ENCODE assay signal across 8 mouse cellular contexts in the genomic region with DNA sequence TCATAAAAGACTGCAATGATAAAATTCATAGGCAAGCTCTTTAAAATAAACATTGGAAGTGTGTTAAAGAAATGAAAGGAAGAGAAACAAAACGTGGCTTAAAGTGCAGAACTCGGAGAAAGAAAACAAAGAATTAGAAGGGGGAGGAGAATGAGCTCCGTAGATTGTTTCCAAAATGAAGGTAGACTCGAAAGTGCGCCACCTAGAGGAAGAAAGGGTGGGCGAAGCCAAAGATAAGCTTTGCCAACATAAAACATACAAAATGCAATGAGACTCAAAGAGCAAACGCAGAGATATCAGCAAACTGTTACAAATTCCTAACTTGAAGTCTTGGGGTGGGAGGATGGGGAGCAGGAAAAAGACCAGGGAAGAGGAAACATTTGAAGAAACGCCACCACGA. TPM values are rescaled to one million over a fixed set of nuclear protein-coding genes. Genes with fewer than 3 reads are reported as not detected.
A peak's percentile ranks its signal among the peaks of the same experiment; 100 is the strongest.
DNase-seq lines count a peak whose midpoint lies in the region; ATAC-seq and TF ChIP-seq lines count a peak whose summit lies in the region.
"Had no signal": no experiment of that assay in that cellular context is flagged by ENCODE, and none has a peak within 500 bp of the region (broad histone marks: within the 10 kb centered on the region; RNA-seq: fewer than 3 reads in every experiment).

No protein-coding gene starts in this region.

- H3K4me2 ChIP-seq in intestine, postnatal 0 days (replicated peaks; ENCODE audit: low read depth): no peak overlapping the region
- H3K4me2 ChIP-seq in intestine, embryonic 16.5 days (ENCODE audit: low read depth, low read length): no peak overlapping the region
- H3K4me2 ChIP-seq: lung, embryonic 15.5 days had no signal

- no peaks in the 10 kb centered on the region for H3K36me3 ChIP-seq in intestine, postnatal 0 days (ENCODE audit: control insufficient read depth, insufficient read depth)
- no peaks in the 10 kb centered on the region for H3K36me3 ChIP-seq in intestine, embryonic 16.5 days (ENCODE audit: control insufficient read depth, insufficient read depth, low read length)
- H3K36me3 ChIP-seq: lung, embryonic 15.5 days had no signal

- no peak overlapping the region for H3K9ac ChIP-seq in intestine, postnatal 0 days (ENCODE audit: low read depth, low read length)
- no peak overlapping the region for H3K9ac ChIP-seq in intestine, embryonic 16.5 days (ENCODE audit: low read depth, low read length)
- H3K9ac ChIP-seq: lung, embryonic 15.5 days had no signal

- ATAC-seq in intestine, postnatal 0 days: no peak
- ATAC-seq in intestine, embryonic 16.5 days: no peak

- H3K27me3 ChIP-seq in intestine, postnatal 0 days (replicated peaks; ENCODE audit: control insufficient read depth, insufficient read depth, low read length): no peaks in the 10 kb centered on the region
- H3K27me3 ChIP-seq in intestine, embryonic 16.5 days (replicated peaks; ENCODE audit: control insufficient read depth, insufficient read depth, low read length): no peaks in the 10 kb centered on the region
- H3K27me3 ChIP-seq: lung, embryonic 15.5 days had no signal

- no peaks in the 10 kb centered on the region for H3K9me3 ChIP-seq in intestine, postnatal 0 days (ENCODE audit: control insufficient read depth)
- no peaks in the 10 kb centered on the region for H3K9me3 ChIP-seq in intestine, embryonic 16.5 days (ENCODE audit: control insufficient read depth, low read length)
- H3K9me3 ChIP-seq: lung, embryonic 15.5 days had no signal

- peak; percentile 67 for TF ChIP-seq CTCF in intestine, postnatal 0 days (IDR thresholded peaks at IDR 0.05; ENCODE audit: low read depth)

- H3K4me1 ChIP-seq in intestine, postnatal 0 days (replicated peaks; ENCODE audit: control insufficient read depth, insufficient read depth, low read length): no peaks in the 10 kb centered on the region
- H3K4me1 ChIP-seq in intestine, embryonic 16.5 days (ENCODE audit: control insufficient read depth, insufficient read depth, low read length): no peaks in the 10 kb centered on the region
- H3K4me1 ChIP-seq: lung, embryonic 15.5 days had no signal

- DNase-seq in 3T3-L1 (ENCODE audit: low read depth, low spot score): peak; percentile 35
- peak; percentile 13 to 15 for DNase-seq in B cell, adult 2 months
- peak; percentile 47 for DNase-seq in c-Kit-positive CD71-positive TER-119-negative erythroid progenitor cells, embryonic 14.5 days (ENCODE audit: low read depth)
- DNase-seq in lung, postnatal 14 days: peak; percentile 41
- no peak for DNase-seq in urinary bladder, postnatal 10 days (ENCODE audit: low spot score)

- H3K4me3 ChIP-seq in intestine, postnatal 0 days (ENCODE audit: low read depth, low read length): no peak overlapping the region
- no peak overlapping the region for H3K4me3 ChIP-seq in intestine, embryonic 16.5 days (ENCODE audit: low read length)
- H3K4me3 ChIP-seq: lung, embryonic 15.5 days had no signal

- 44% methylated on average over 9 of the region's 9 CpGs for WGBS in intestine, postnatal 0 days
- 32% methylated on average over 8 of the region's 9 CpGs for WGBS in intestine, embryonic 16.5 days

- H3K27ac ChIP-seq in intestine, postnatal 0 days (ENCODE audit: low read depth, low read length): no peak overlapping the region
- H3K27ac ChIP-seq in intestine, embryonic 16.5 days (ENCODE audit: low read length): no peak overlapping the region
- H3K27ac ChIP-seq: lung, embryonic 15.5 days had no signal

RNA-seq across cellular contexts. Expression of a gene that starts 57.2 kb away (rescaled TPM):
- polyA plus RNA-seq in intestine, postnatal 0 days (2015; fragmentation: Nextera tagmentation; extraction: Ambion mirVana): 8.7 and 9.2 TPM in 2 replicates
- 7.8 and 8.4 TPM in 2 replicates for polyA plus RNA-seq in intestine, embryonic 16.5 days (2015; fragmentation: Nextera tagmentation; extraction: Ambion mirVana)
